Mouse (Mus musculus): ENCODE results near the gene Gm11034. TPM values are rescaled to one million over a fixed set of nuclear protein-coding genes. Genes with fewer than 3 reads are reported as not detected.

Gene Gm11034
- total and polyA plus RNA-seq, 3 experiments: not detected

GRCm38 (mm10) chr8:72219541-72220363 is 6.3 kb upstream of the Gm11034 start, which contains the start of gene Fam32a (continued):
- TF ChIP-seq GABPA (IDR thresholded peaks at IDR 0.05; ENCODE audit: insufficient replicate concordance, low read depth, low read length) (no peak; the same call in 1 of the 2 replicates), NELFE (IDR thresholded peaks at IDR 0.05; ENCODE audit: low read depth, low read length) (peak; percentile 75), POLR2A (IDR thresholded peaks at IDR 0.05; ENCODE audit: low read depth, low read length) (peak; percentile 73), ZKSCAN1 (IDR thresholded peaks at IDR 0.05; ENCODE audit: borderline replicate concordance, low read depth, low read length) (no peak), TBP (conservative IDR thresholded peaks at IDR 0.05; ENCODE audit: low read depth, low read length) (peak; percentile 61; the same call in 1 of the 2 replicates), ZC3H11A (IDR thresholded peaks at IDR 0.05; ENCODE audit: low read depth, low read length) (no peak), SIN3A (IDR thresholded peaks at IDR 0.05; ENCODE audit: low read length) (peak; percentile 98), TCF12 (IDR thresholded peaks at IDR 0.05; ENCODE audit: low read depth, low read length) (peak; percentile 71), SMC3 (IDR thresholded peaks at IDR 0.05; ENCODE audit: low read depth, low read length) (no peak), PAX5 (IDR thresholded peaks at IDR 0.05; ENCODE audit: low read length) (no peak), CHD1 (IDR thresholded peaks at IDR 0.05; ENCODE audit: low read depth, low read length) (no peak), MAFK (IDR thresholded peaks at IDR 0.05; ENCODE audit: insufficient replicate concordance, low read length) (no peak), ZNF384 (IDR thresholded peaks at IDR 0.05; ENCODE audit: low read depth, low read length) (no peak), MYC (IDR thresholded peaks at IDR 0.05; ENCODE audit: low read depth, low read length) (peak; percentile 79; the same call in 1 of the 2 replicates), CHD2 (IDR thresholded peaks at IDR 0.05; ENCODE audit: low read length) (peak; percentile 53; the same call in 1 of the 2 replicates), MEF2A (IDR thresholded peaks at IDR 0.05; ENCODE audit: borderline replicate concordance, low read depth, low read length) (no peak)

DNA sequence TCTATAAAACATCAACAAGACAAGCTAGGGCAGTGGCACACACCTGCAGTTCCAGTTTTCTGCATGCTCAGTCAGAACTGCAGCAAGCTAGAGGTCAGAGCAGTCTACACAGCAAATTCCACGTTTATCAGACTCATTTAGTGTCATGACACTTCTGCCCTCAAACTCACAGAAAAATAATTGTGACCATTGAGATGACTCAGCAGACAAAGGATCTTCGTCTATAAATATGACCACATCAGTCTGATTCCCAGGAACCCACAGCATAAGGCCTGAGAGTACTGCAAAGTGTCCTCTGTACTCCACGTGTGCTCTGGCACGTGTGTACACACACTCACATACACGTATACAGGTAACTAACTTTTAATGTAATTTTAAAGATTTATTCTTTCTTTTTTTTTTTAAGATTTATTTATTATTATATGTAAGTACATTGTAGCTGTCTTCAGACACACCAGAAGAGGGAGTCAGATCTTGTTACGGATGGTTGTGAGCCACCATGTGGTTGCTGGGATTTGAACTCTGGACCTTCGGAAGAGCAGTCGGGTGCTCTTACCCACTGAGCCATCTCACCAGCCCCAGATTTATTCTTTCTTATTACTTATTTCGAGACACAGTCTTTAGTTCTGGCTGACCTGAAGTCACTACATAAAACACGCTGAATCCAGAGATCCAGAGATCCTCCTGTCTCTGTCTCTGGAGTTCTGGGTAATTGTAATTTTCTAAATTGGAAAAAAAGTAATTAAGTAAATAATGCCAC is 5.5 kb upstream of the Gm11034 start:
- H3K79me2 ChIP-seq (replicated peaks; ENCODE audit: control insufficient read depth, extremely low read depth, insufficient read depth, poor library complexity, severe bottlenecking): peaks cover 16% of the 10 kb centered on the region
- no peaks in the 10 kb centered on the region for H3K27me3 ChIP-seq (replicated peaks)
- no peak for TF ChIP-seq MYC (IDR thresholded peaks at IDR 0.05; ENCODE audit: low read depth, low read length)
- no peak for TF ChIP-seq RAD21 (IDR thresholded peaks at IDR 0.05; ENCODE audit: low read depth, low read length)
- no peak for TF ChIP-seq MAZ (IDR thresholded peaks at IDR 0.05; ENCODE audit: low read depth, low read length)
- no peak for TF ChIP-seq ZNF384 (IDR thresholded peaks at IDR 0.05; ENCODE audit: low read depth, low read length)
- no peak for TF ChIP-seq CHD2 (IDR thresholded peaks at IDR 0.05; ENCODE audit: low read length)
- no peak for TF ChIP-seq ZC3H11A (IDR thresholded peaks at IDR 0.05; ENCODE audit: low read depth, low read length)
- TF ChIP-seq UBTF (IDR thresholded peaks at IDR 0.05; ENCODE audit: low read depth, low read length): no peak
- no peak for TF ChIP-seq ZKSCAN1 (IDR thresholded peaks at IDR 0.05; ENCODE audit: borderline replicate concordance, low read depth, low read length)
- no peak for TF ChIP-seq NELFE (IDR thresholded peaks at IDR 0.05; ENCODE audit: low read depth, low read length)
- dilution Hi-C loops (cut with MboI; ENCODE audit: extremely low pct_ligation_motif_present, extremely low pct_unique_long_range_greater_than_20kb, low sequenced_read_pairs) (no loop called here), in situ Hi-C loops (cut with MboI; ENCODE audit: low pct_ligation_motif_present, low pct_unique_long_range_greater_than_20kb, low sequenced_read_pairs) (loop anchor here (5.0 kb wide), 1 partner anchor 42 kb away; no protein-coding TSS in a partner anchor)
- H3K36me3 ChIP-seq (replicated peaks in 1 of 2; ENCODE audit: control insufficient read depth in 1 of 2, insufficient read depth in 1 of 2, low read length in 1 of 2): peaks cover 27 to 31% of the 10 kb centered on the region in 2 experiments
- no peak overlapping the region for H3K27ac ChIP-seq (ENCODE audit: insufficient read depth, low read depth)
- peak overlapping the region in 2 of 3 experiments; percentile 43 to 75 for H3K4me3 ChIP-seq (replicated peaks in 1 of 3; ENCODE audit: low read depth in 2 of 3, low read length in 2 of 3, poor library complexity in 1 of 3)
- no peaks in the 10 kb centered on the region for H3K9me3 ChIP-seq (replicated peaks; ENCODE audit: low read length)
- peak overlapping the region; percentile 38; the same call in 1 of the 2 replicates for H3K4me2 ChIP-seq (ENCODE audit: insufficient read depth, low read depth, poor library complexity, severe bottlenecking)
- peaks cover 3 to 38% of the 10 kb centered on the region in 2 experiments; a peak in 3 of 4 replicates for H3K4me1 ChIP-seq (ENCODE audit: control insufficient read depth in 1 of 2, insufficient read depth in 2 of 2)
- H3K9ac ChIP-seq (ENCODE audit: insufficient read depth, low read depth): 0 out of 2 replicates have a peak overlapping the region, but pooled peaks have one; percentile 30
- DNase-seq (ENCODE audit: extremely low read depth): no peak

Measured in CH12.LX (cell line).